Mouse (Mus musculus): ENCODE data around the gene Plagl2.

Plagl2 gene

GRCm38 (mm10) chr2:153187848-153188247 lies 53.4 kb downstream of the Plagl2 start:
- no peak for DNase-seq

- DNase-seq: peak; percentile 33
These were observed 55.0 kb downstream of the Plagl2 start for GRCm38 (mm10) chr2:153186176-153186591.

DNA sequence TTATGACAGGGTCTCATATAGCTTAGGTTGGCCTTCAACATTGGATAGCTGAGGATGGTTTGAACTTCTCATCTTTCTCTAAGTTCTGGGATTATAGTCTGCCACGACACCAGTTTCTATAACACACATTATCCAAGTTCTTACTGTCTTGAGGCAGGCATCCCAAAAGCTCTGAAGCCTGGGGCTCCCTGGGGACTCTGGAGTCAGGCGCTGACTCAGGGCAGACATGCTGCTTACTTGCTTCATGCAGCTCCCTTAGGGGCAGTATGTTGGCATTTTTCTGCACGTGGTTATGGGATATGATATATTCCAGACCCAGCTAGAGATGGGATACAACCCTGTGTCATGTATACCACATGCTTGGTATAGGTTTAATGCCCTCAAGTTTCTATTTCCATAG lies 61.3 kb downstream of the Plagl2 start:
- DNase-seq: no peak

DNA sequence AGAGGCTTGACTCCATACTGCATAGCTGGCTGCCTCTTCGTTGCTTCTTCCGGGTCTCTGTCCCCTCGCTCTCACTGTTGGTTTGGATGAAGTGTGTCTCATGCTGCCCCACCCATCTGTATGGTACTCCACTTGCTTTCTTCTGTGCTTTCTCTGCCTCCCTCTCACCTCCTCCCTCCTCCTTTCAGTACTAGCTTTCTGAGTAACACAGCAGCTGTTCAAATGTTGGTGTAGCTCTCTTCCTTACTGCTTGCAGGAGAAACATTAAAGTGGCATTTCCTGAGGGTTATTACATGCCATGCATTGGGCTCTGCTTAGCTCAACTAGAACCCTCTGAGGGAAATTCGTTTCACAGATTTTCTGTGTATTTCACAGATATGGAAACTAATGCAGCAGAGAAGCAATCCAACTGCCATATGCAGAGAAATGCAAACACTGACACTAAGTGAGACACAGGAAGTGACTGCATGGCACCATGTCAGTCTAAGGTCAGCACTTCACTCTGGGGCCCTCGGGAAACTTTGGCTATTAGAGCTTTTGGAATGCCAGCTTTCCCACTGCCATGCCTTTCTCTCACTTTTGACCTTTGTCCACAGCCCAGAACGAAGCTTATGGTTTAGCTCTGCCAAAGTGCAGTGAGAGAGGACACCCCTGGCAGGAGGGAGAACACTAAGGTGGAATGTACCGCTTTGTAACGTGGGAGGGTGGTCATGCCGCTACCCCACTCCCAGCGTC lies 61.9 kb downstream of the Plagl2 start:
- DNase-seq: no peak
